Mouse (Mus musculus) brain, embryonic 18.5 days (tissue): ENCODE measurements around the gene Gm9999.
"Not testable (repeated sequence)": the region's sequence is repeated elsewhere in the genome, so short reads cannot be mapped to it uniquely, and the experiment has no call there.

Source experiments
- DNase-seq: peaks from one replicate; pipeline ENCODE4 v3.0.0-alpha.2; 2012; ENCODE audit warnings: low read depth, low spot score

The Gm9999 gene

GRCm38 (mm10) chr7:46983280-46983679 lies at the start of gene Gm9999:
Gm9999 (plus strand) TSS chr7:46983580.
- no peak for DNase-seq

- no peak for DNase-seq
Measured at GRCm38 (mm10) chr7:46934788-46935187, 48.6 kb upstream of the Gm9999 start.

GRCm38 (mm10) chr7:46935847-46936246 lies 47.5 kb upstream of the Gm9999 start:
- DNase-seq, result no peak

- peak; percentile 74 for DNase-seq
Measured at GRCm38 (mm10) chr7:46957831-46958691, 25.3 kb upstream of the Gm9999 start, which contains the start of gene Uevld. Uevld (minus strand) TSS chr7:46958527.

GRCm38 (mm10) chr7:46958853-46959252 lies 24.5 kb upstream of the Gm9999 start:
- no peak for DNase-seq

GRCm38 (mm10) chr7:46960991-46961390 lies 22.4 kb upstream of the Gm9999 start:
- DNase-seq, result no peak

- DNase-seq, result no peak
Measured at GRCm38 (mm10) chr7:46962132-46962531, 21.2 kb upstream of the Gm9999 start.

- DNase-seq, result no peak
Measured at GRCm38 (mm10) chr7:46962806-46963618, 20.4 kb upstream of the Gm9999 start.

GRCm38 (mm10) chr7:46964070-46964469 lies 19.3 kb upstream of the Gm9999 start:
- DNase-seq, result no peak

GRCm38 (mm10) chr7:46969898-46970297 lies 13.5 kb upstream of the Gm9999 start:
- no peak for DNase-seq

GRCm38 (mm10) chr7:46974648-46975047 lies 8.7 kb upstream of the Gm9999 start:
- DNase-seq, result no peak

- no peak for DNase-seq
Measured at GRCm38 (mm10) chr7:46975456-46975855, 7.9 kb upstream of the Gm9999 start.

GRCm38 (mm10) chr7:46985718-46986505 lies 2.5 kb downstream of the Gm9999 start:
- DNase-seq, result no peak

- no peak for DNase-seq
Measured at GRCm38 (mm10) chr7:46986646-46987045, 3.3 kb downstream of the Gm9999 start.

- no peak for DNase-seq
Measured at GRCm38 (mm10) chr7:46987073-46987472, 3.7 kb downstream of the Gm9999 start.

- not testable (repeated sequence) for DNase-seq
Measured at GRCm38 (mm10) chr7:46989387-46989786, 6.0 kb downstream of the Gm9999 start.

GRCm38 (mm10) chr7:46993079-46993478 lies 9.7 kb downstream of the Gm9999 start:
- no peak for DNase-seq

GRCm38 (mm10) chr7:46995558-46995957 lies 12.2 kb downstream of the Gm9999 start:
- no peak for DNase-seq

GRCm38 (mm10) chr7:46997008-46997407 lies 13.6 kb downstream of the Gm9999 start:
- no peak for DNase-seq

GRCm38 (mm10) chr7:46997644-46998395 lies 14.4 kb downstream of the Gm9999 start:
- DNase-seq, result no peak

GRCm38 (mm10) chr7:46998942-46999341 lies 15.6 kb downstream of the Gm9999 start:
- no peak for DNase-seq
